Mouse (Mus musculus): ENCODE data around the gene Smco1.

The Smco1 gene

GRCm38 (mm10) chr16:32312386-32312785 is 41.1 kb downstream of the Smco1 start:
- DNase-seq (ENCODE audit: low spot score) = no peak

DNA sequence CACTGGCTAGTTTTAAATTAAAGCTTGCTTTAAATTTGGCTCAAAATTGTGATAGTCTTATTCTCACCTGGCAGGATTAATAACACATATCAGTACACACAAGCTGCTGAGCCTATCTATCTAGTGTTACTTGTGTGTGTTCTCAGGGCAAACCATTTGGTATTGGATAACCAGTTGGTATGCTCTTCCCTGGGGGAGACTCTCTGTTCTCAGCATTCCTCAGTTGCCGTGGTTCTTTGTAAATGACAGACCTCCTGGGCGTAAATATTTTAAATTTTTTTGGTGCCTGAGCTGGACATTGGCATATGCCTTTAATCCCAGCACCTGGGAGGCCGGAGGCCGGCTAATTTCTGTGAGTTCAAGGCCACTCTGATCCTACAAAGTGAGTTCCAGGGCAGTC is 41.6 kb downstream of the Smco1 start:
- DNase-seq (ENCODE audit: low spot score) = no peak

- DNase-seq (ENCODE audit: low spot score) = no peak
These were observed 45.3 kb downstream of the Smco1 start for GRCm38 (mm10) chr16:32316601-32317000.

GRCm38 (mm10) chr16:32323953-32324352 is 52.7 kb downstream of the Smco1 start:
- no peak for DNase-seq (ENCODE audit: low spot score)

Measured in spleen, adult 12 weeks (tissue).